Mouse (Mus musculus) lung, postnatal 0 days (tissue): Measurements from ENCODE around the gene Gm2696.

Experiments used
- CTCF ChIP-seq: IDR thresholded peaks from 2 replicates; pipeline ENCODE4 v1.5.1; 2016; ENCODE audit warnings: antibody characterized with exemption, mild to moderate bottlenecking
- EP300 ChIP-seq: IDR thresholded peaks from 2 replicates; pipeline ENCODE4 v1.6.1; 2016; ENCODE audit warnings: antibody characterized with exemption, mild to moderate bottlenecking, control low read depth

GRCm38 (mm10) chr10:77819203-77819602, 4.7 kb downstream of the Gm2696 start:
- TF ChIP-seq EP300 (no peak), CTCF (no peak)
